Mouse (Mus musculus) midbrain, embryonic 11.5 days (tissue): Measurements from ENCODE around the gene Cbx1. TPM values are rescaled to one million over a fixed set of nuclear protein-coding genes. Genes with fewer than 3 reads are reported as not detected.
A peak's percentile ranks its signal among the peaks of the same experiment; 100 is the strongest.
"Not testable (repeated sequence)": the region's sequence is repeated elsewhere in the genome, so short reads cannot be mapped to it uniquely, and the experiment has no call there.

Experiments
- ATAC-seq: fragments of 200-750 bp; cut with Nextera tagmentation; 2 replicates; pipeline ENCODE4 v1.8.0; 2017; ENCODE audit warnings: moderate TSS enrichment, moderate library complexity; ENCODE audit not compliant: low FRiP score
- DNase-seq: peaks from one replicate; pipeline ENCODE4 v3.0.0; 2015; ENCODE audit warnings: low spot score; ENCODE audit errors: missing footprints
- H3K27ac ChIP-seq: fragments of 300-500 bp; sonication (generic); 2 replicates; pipeline ENCODE4 v1.5.1; 2014; ENCODE audit warnings: low read depth, low read length
- H3K27me3 ChIP-seq: fragments of 300-500 bp; sonication (generic); 2 replicates; pipeline ENCODE4 v1.6.1; 2014; ENCODE audit warnings: mild to moderate bottlenecking, low read length, moderate library complexity, mixed read lengths; ENCODE audit not compliant: control insufficient read depth, insufficient read depth
- H3K36me3 ChIP-seq: fragments of 300-500 bp; sonication (generic); 2 replicates; pipeline ENCODE4 v1.6.1; 2014; ENCODE audit warnings: mild to moderate bottlenecking, low read length, moderate library complexity, mixed read lengths; ENCODE audit not compliant: control insufficient read depth, insufficient read depth
- H3K4me1 ChIP-seq: fragments of 300-500 bp; sonication (generic); 2 replicates; pipeline ENCODE4 v1.6.1; 2014; ENCODE audit warnings: low read length; ENCODE audit not compliant: control insufficient read depth, insufficient read depth
- H3K4me2 ChIP-seq: fragments of 300-500 bp; sonication (generic); 2 replicates; pipeline ENCODE4 v1.6.1; 2014; ENCODE audit warnings: mild to moderate bottlenecking, moderate library complexity
- H3K4me3 ChIP-seq: fragments of 300-500 bp; sonication (generic); 2 replicates; pipeline ENCODE4 v1.5.1; 2014; ENCODE audit warnings: low read depth, low read length
- H3K9ac ChIP-seq: fragments of 300-500 bp; sonication (generic); 2 replicates; pipeline ENCODE4 v1.6.1; 2014; ENCODE audit warnings: low read length
- H3K9me3 ChIP-seq: fragments of 300-500 bp; sonication (generic); 2 replicates; pipeline ENCODE4 v1.6.1; 2016; ENCODE audit warnings: low read length; ENCODE audit not compliant: control insufficient read depth
- WGBS: fragments of 180-500 bp; shearing (Covaris S2); extraction: QIAGEN DNeasy Blood & Tissue Kit; methylation state at CpG from one replicate; pipeline ENCODE4 v1.1.7; 2014; 5-methylcytosine and 5-hydroxymethylcytosine counted together
- polyA plus RNA-seq: library from polyadenylated mRNA; unstranded; fragments of >200 nt; fragmentation: Nextera tagmentation; extraction: Ambion mirVana; gene quantifications from 2 replicates; pipeline ENCODE4 v1.2.1, GENCODE M21; 2014

The Cbx1 gene
- polyA plus RNA-seq, 1 experiment from 2014 or later, result 167 TPM

DNA sequence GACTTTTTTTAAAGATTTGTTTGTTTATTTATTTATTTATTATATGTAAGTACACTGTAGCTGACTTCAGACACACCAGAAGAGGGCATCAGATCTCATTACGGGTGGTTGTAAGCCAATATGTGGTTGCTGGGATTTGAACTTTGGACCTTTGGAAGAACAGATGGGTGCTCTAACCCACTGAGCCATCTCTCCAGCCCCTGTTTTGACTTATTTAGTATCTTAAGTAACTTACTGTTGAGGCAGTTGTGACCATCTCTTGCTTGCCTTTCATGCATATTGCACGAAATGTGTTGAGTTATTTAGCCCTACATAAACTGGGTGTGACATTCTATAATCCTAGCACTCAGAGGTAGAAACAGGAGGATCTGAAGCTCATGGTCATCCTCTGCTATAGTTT is 10.6 kb downstream of the Cbx1 start:
- peaks cover 14% of the 10 kb centered on the region for H3K36me3 ChIP-seq
- 88% methylated on average over 2 of the region's 2 CpGs for WGBS

GRCm38 (mm10) chr11:96805606-96806005 is 16.7 kb downstream of the Cbx1 start:
- H3K27me3 ChIP-seq, result no peaks in the 10 kb centered on the region
- no peak overlapping the region for H3K4me3 ChIP-seq
- no peak overlapping the region for H3K4me2 ChIP-seq
- H3K9me3 ChIP-seq, result no peaks in the 10 kb centered on the region
- H3K4me1 ChIP-seq, result no peaks in the 10 kb centered on the region
- no peak for DNase-seq
- H3K9ac ChIP-seq, result no peak overlapping the region
- 86% methylated on average over 5 of the region's 5 CpGs for WGBS
- no peak overlapping the region for H3K27ac ChIP-seq
- H3K36me3 ChIP-seq, result peaks cover 40% of the 10 kb centered on the region
- ATAC-seq, result no peak

More for the DNA sequence above, 10.6 kb downstream of the Cbx1 start:
- H3K4me3 ChIP-seq, result no peak overlapping the region
- H3K4me2 ChIP-seq, result no peak overlapping the region
- H3K9ac ChIP-seq, result no peak overlapping the region
- DNase-seq (no peak), ATAC-seq (no peak)
- H3K4me1 ChIP-seq, result no peaks in the 10 kb centered on the region
- H3K27ac ChIP-seq, result no peak overlapping the region
- H3K9me3 ChIP-seq, result no peaks in the 10 kb centered on the region
- H3K27me3 ChIP-seq, result no peaks in the 10 kb centered on the region

GRCm38 (mm10) chr11:96808066-96808465 is 19.1 kb downstream of the Cbx1 start:
- Histone ChIP-seq H3K9ac (no peak overlapping the region), H3K27me3 (no peaks in the 10 kb centered on the region), H3K4me3 (no peak overlapping the region), H3K36me3 (peaks cover 39% of the 10 kb centered on the region), H3K4me1 (no peaks in the 10 kb centered on the region), H3K27ac (no peak overlapping the region), H3K4me2 (no peak overlapping the region), H3K9me3 (no peaks in the 10 kb centered on the region)
- no peak for ATAC-seq
- DNase-seq, result no peak
- WGBS, result 75% methylated on average over 1 of the region's 1 CpGs

DNA sequence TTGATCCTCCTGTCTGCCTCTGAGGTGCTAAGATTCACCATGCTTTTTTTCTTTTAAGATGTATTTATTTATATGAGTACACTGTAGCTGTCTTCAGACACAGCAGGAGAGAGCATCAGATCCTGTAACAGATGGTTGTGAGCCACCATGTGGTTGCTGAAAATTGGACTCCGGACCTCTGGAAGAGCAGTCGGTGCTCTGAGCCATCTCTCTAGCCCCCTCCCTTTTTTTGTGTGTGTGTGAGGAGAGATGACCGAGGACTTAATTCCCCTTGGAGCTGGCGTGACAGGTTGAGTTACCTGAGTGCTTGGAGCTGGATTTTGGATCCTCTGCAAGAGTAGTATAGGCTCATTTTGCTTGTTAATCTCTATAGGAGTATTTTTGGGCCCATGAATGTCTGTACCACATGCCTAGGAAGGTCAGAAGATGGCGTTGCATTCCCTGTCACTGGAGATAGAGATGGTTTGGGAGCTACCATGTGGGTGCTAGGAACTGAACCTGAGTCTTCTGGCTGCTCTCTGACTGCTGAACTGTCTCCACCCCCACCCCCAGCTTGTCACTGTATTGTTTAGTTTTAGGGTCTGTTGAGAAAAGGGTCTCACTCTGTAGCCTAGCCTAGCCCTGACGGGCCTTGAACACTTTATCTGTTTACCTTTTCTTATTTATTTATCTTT is 20.8 kb downstream of the Cbx1 start:
- no peak for DNase-seq
- 90% methylated on average over 6 of the region's 6 CpGs for WGBS

DNA sequence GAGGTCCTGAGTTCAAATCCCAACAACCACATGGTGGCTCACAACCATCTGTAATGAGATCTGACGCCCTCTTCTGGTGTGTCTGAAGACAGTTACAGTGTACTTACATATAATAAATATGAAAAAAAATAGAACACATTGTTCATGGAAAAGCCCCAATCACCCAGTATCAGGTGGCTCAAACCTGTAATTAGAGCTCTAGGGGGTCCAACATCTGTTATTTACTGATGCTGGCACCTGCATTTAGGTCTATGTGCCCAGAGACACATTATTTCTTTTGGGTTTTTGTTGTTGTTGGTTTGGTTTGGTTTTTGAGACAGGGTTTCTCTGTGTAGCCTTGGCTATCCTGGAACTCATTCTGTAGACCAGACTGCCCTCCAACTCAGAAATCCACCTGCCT is 22.3 kb downstream of the Cbx1 start:
- not testable (repeated sequence) for ATAC-seq, H3K9me3 ChIP-seq, H3K27ac ChIP-seq, H3K27me3 ChIP-seq, H3K4me2 ChIP-seq, DNase-seq, H3K4me1 ChIP-seq, H3K4me3 ChIP-seq, H3K9ac ChIP-seq
- 87% methylated on average over 1 of the region's 1 CpGs for WGBS
- peaks cover 32% of the 10 kb centered on the region for H3K36me3 ChIP-seq

More for the DNA sequence above, 20.8 kb downstream of the Cbx1 start:
- Histone ChIP-seq H3K36me3 (peaks cover 30% of the 10 kb centered on the region), H3K9me3 (no peaks in the 10 kb centered on the region), H3K4me1 (no peaks in the 10 kb centered on the region), H3K27me3 (no peaks in the 10 kb centered on the region), H3K9ac (no peak overlapping the region), H3K4me3 (no peak overlapping the region), H3K27ac (no peak overlapping the region), H3K4me2 (no peak overlapping the region)
- no peak for ATAC-seq

GRCm38 (mm10) chr11:96813455-96813854 is 24.5 kb downstream of the Cbx1 start:
- 88% methylated on average over 4 of the region's 4 CpGs for WGBS
- DNase-seq, result peak; percentile 86
- no peaks in the 10 kb centered on the region for H3K27me3 ChIP-seq
- H3K27ac ChIP-seq, result no peak overlapping the region
- no peak for ATAC-seq
- H3K4me1 ChIP-seq, result peaks cover 3% of the 10 kb centered on the region; the same call in 1 of the 2 replicates
- H3K9ac ChIP-seq, result no peak overlapping the region
- H3K9me3 ChIP-seq, result no peaks in the 10 kb centered on the region
- H3K4me2 ChIP-seq, result no peak overlapping the region
- peaks cover 34% of the 10 kb centered on the region for H3K36me3 ChIP-seq
- no peak overlapping the region for H3K4me3 ChIP-seq

DNA sequence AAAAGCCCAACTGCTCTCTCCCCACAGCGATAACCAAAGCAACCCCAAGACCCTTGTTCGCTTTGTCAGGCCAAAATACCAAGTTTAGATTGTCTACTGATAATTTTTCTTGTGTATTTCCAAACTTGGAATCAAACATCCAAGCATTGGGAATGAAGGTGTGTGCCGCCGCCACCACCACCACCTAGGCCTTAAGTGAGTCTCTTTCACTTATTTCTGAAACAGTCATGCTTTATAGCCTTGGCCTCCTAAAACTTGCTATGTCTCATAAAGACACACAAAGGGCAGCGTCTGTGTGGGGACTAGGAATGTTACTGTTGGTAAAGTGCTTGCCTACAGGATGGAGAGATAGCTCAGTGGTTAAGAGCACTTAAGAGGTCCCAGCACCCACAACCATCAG is 25.0 kb downstream of the Cbx1 start:
- WGBS, result 90% methylated on average over 5 of the region's 5 CpGs
- no peak overlapping the region for H3K4me2 ChIP-seq
- DNase-seq (peak; percentile 66), ATAC-seq (no peak)
- no peak overlapping the region for H3K9ac ChIP-seq
- H3K36me3 ChIP-seq, result peaks cover 29% of the 10 kb centered on the region
- H3K4me3 ChIP-seq, result no peak overlapping the region
- H3K27me3 ChIP-seq, result no peaks in the 10 kb centered on the region
- H3K4me1 ChIP-seq, result peaks cover 3% of the 10 kb centered on the region; the same call in 1 of the 2 replicates
- no peaks in the 10 kb centered on the region for H3K9me3 ChIP-seq
- H3K27ac ChIP-seq, result no peak overlapping the region

DNA sequence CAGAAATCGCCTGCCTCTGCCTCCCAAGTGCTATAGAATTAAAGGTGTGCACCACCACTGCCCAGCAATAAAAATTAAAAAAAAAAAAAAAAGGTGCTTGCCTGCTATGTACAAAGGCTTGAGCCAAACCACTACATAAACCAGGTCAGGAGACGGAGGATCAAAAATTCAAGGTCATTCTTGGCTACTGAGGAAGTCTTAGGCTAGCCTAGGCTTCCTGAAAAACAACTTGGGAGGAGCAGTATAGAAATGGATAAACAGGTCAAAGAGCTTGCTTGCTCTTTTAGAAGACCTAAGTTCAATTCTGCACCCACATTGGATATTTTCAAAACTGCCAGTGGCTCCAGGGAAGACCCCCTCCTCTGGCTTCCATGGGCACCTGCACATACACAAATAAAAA is 25.5 kb downstream of the Cbx1 start:
- DNase-seq, result peak; percentile 70
- Histone ChIP-seq H3K4me3 (no peak overlapping the region), H3K4me1 (peaks cover 3% of the 10 kb centered on the region; the same call in 1 of the 2 replicates), H3K36me3 (peaks cover 26% of the 10 kb centered on the region), H3K27me3 (no peaks in the 10 kb centered on the region), H3K9ac (no peak overlapping the region), H3K27ac (no peak overlapping the region), H3K4me2 (no peak overlapping the region), H3K9me3 (no peaks in the 10 kb centered on the region)
- WGBS, result 91% methylated on average over 2 of the region's 2 CpGs
- ATAC-seq, result no peak

DNA sequence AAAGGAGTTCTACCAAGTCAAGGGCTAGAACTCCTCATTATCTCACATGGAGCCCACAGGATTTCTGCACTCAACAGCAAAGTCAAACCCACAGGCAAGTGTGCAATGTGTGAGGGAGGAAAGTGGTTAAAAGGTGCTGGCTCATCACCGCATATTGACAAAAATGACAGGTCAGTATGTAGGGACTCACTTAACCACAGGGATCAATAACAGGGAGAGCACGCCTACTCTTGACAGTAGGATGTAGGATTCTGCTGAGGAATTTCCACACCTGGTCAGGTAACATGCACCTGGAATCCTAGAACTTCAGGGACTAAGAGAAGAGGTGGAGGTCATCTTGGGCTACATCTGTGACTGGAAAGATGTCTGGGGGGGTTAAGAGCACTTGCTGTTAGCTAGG is 27.0 kb downstream of the Cbx1 start:
- Histone ChIP-seq H3K27me3 (no peaks in the 10 kb centered on the region), H3K4me3 (no peak overlapping the region), H3K4me2 (no peak overlapping the region), H3K36me3 (peaks cover 26% of the 10 kb centered on the region), H3K27ac (no peak overlapping the region), H3K9me3 (no peaks in the 10 kb centered on the region), H3K4me1 (peaks cover 3% of the 10 kb centered on the region; the same call in 1 of the 2 replicates), H3K9ac (no peak overlapping the region)
- WGBS, result 95% methylated on average over 2 of the region's 2 CpGs
- ATAC-seq (no peak), DNase-seq (no peak)
